Mouse (Mus musculus) ES-Bruce4 (cell line): ENCODE results near the gene Olfr1381. TPM values are rescaled to one million over a fixed set of nuclear protein-coding genes. Genes with fewer than 3 reads are reported as not detected.
A peak's percentile ranks its signal among the peaks of the same experiment; 100 is the strongest.
"Not testable (repeated sequence)": the region's sequence is repeated elsewhere in the genome, so short reads cannot be mapped to it uniquely, and the experiment has no call there.

Experiments
- H3K27ac ChIP-seq: 2 replicates; pipeline ENCODE4 v1.5.1; 2012; ENCODE audit warnings: low read length, inconsistent platforms; ENCODE audit not compliant: insufficient read depth
- H3K27me3 ChIP-seq: 2 replicates; pipeline ENCODE4 v1.6.1; 2012; ENCODE audit warnings: mild to moderate bottlenecking, low read length, inconsistent platforms; ENCODE audit not compliant: control insufficient read depth, poor library complexity, insufficient read depth, severe bottlenecking
- H3K36me3 ChIP-seq: 2 replicates; pipeline ENCODE4 v1.6.1; 2012; ENCODE audit warnings: inconsistent platforms, mild to moderate bottlenecking, low read length, moderate library complexity; ENCODE audit not compliant: control insufficient read depth, poor library complexity, insufficient read depth, severe bottlenecking
- H3K4me1 ChIP-seq: one replicate; pipeline ENCODE4 v1.8.1; 2011; ENCODE audit warnings: low read length; ENCODE audit not compliant: control insufficient read depth, insufficient read depth
- H3K4me3 ChIP-seq: 2 replicates; pipeline ENCODE4 v1.5.1; 2011; ENCODE audit warnings: low read depth, mild to moderate bottlenecking, low read length
- H3K9ac ChIP-seq: 2 replicates; pipeline ENCODE4 v1.6.1; 2012; ENCODE audit warnings: low read depth, mild to moderate bottlenecking, inconsistent platforms; ENCODE audit not compliant: poor library complexity, severe bottlenecking
- H3K9me3 ChIP-seq: replicated peaks from 2 replicates; pipeline ENCODE4 v1.6.1; 2012; ENCODE audit warnings: mild to moderate bottlenecking, low read length, inconsistent platforms; ENCODE audit not compliant: control insufficient read depth, poor library complexity, insufficient read depth, severe bottlenecking
- CTCF ChIP-seq: IDR thresholded peaks from one replicate; pipeline ENCODE4 v1.8.1; 2011; ENCODE audit warnings: low read depth, low read length
- EP300 ChIP-seq: IDR thresholded peaks from 2 replicates; pipeline ENCODE4 v1.6.1; 2011; ENCODE audit warnings: low read depth, low read length; ENCODE audit not compliant: insufficient read depth
- POLR2A ChIP-seq: IDR thresholded peaks from one replicate; pipeline ENCODE4 v1.8.1; 2011; ENCODE audit warnings: low read length; ENCODE audit not compliant: insufficient read depth
- polyA plus RNA-seq: library from polyadenylated mRNA; stranded (reverse); fragments of >200 nt; gene quantifications from 2 replicates; pipeline ENCODE4 v1.2.4, GENCODE M21; 2011; ENCODE audit warnings: low read depth; ENCODE audit not compliant: missing spikeins, insufficient read depth, insufficient read length

Gene Olfr1381
- polyA plus RNA-seq, 1 experiment: not detected

- not testable (repeated sequence) for H3K4me3 ChIP-seq, H3K36me3 ChIP-seq, H3K27ac ChIP-seq, H3K27me3 ChIP-seq, H3K4me1 ChIP-seq, H3K9ac ChIP-seq, H3K9me3 ChIP-seq
These were observed 37.2 kb downstream of the Olfr1381 start for GRCm38 (mm10) chr11:49580452-49580851.

DNA sequence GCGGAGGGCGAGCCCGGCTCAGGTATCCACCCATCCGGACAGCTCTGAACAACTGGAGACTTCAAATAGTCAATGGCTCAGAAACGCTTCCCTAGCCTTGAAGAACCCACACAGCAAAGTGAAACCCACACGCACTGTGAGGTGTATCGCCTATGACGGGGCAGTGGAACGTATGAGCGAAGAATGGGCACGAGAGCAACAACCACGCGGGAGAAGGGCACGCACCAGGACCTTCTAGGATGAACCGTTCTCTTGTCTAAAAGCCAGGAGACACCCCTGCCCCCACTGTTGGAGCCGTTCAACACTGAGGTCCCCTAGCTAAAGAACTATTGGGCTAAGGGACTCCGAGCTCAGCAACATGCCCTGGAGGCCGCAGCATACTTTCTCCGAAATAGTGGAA is 47.0 kb downstream of the Olfr1381 start:
- no peak for TF ChIP-seq POLR2A
- TF ChIP-seq EP300: no peak
- no peak for TF ChIP-seq CTCF
- Histone ChIP-seq H3K9me3 (no peaks in the 10 kb centered on the region), H3K4me3 (peak overlapping the region; percentile 15; the same call in 1 of the 2 replicates), H3K27ac (no peak overlapping the region), H3K36me3 (no peaks in the 10 kb centered on the region), H3K4me1 (peaks cover 3% of the 10 kb centered on the region), H3K27me3 (no peaks in the 10 kb centered on the region), H3K9ac (no peak overlapping the region)

DNA sequence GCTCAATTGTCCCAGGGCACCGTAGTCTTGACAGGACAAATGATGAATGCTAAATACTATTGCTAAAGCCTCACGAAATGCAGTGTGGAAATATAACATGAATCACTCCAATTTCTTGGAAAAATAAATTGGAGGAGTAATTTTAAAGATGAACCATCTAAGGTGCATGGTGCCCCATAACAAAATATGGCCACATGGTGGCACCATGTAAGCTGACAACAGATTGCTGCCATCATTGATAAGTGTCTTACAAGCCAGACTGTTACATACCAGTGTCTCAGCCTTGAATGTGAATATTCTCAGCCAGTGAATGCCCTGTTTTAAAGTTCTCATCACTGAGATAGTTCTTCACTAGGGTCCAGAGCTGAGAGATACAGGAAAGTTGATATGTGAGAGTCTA is 53.9 kb downstream of the Olfr1381 start:
- H3K9me3 ChIP-seq, H3K9ac ChIP-seq, H3K36me3 ChIP-seq, H3K4me3 ChIP-seq, H3K27ac ChIP-seq, H3K27me3 ChIP-seq, H3K4me1 ChIP-seq: not testable (repeated sequence)

Other genes starting within 250 kb of the Olfr1381 start
- not detected in 2 replicates for gene Olfr10, start 238.7 kb upstream of the Olfr1381 start, polyA plus RNA-seq
- gene Olfr1391, start 220.7 kb upstream of the Olfr1381 start, polyA plus RNA-seq: not detected in 2 replicates
- not detected in 2 replicates for gene Olfr1390, start 208.3 kb upstream of the Olfr1381 start, polyA plus RNA-seq
- gene Olfr1389, start 120.4 kb upstream of the Olfr1381 start, polyA plus RNA-seq: not detected in 2 replicates
- gene Olfr1388, start 106.8 kb upstream of the Olfr1381 start, polyA plus RNA-seq: 2.6 and 4.3 TPM in 2 replicates
- gene Olfr1387, start 88.1 kb upstream of the Olfr1381 start, polyA plus RNA-seq: not detected in 2 replicates
- gene Olfr1386, start 78.4 kb upstream of the Olfr1381 start, polyA plus RNA-seq: not detected in 2 replicates
- gene Olfr1385, start 54.4 kb upstream of the Olfr1381 start, polyA plus RNA-seq: not detected in 2 replicates
- 0.21 TPM in 1 of 2 replicates, not detected in the other for gene Olfr1384, start 36.7 kb upstream of the Olfr1381 start, polyA plus RNA-seq
- gene Olfr1383, start 23.8 kb upstream of the Olfr1381 start, polyA plus RNA-seq: 0.26 and 0.34 TPM in 2 replicates
- gene Olfr1382, start 15.2 kb upstream of the Olfr1381 start, polyA plus RNA-seq: not detected in 2 replicates
- gene Olfr1380, start 13.4 kb downstream of the Olfr1381 start, polyA plus RNA-seq: not detected in 2 replicates
- gene Flt4, start 65.8 kb downstream of the Olfr1381 start, polyA plus RNA-seq: 2.8 and 3.0 TPM in 2 replicates
- gene Scgb3a1, start 120.2 kb downstream of the Olfr1381 start, polyA plus RNA-seq: not detected in 2 replicates
- gene Cnot6, start 169.3 kb downstream of the Olfr1381 start, polyA plus RNA-seq: 60.3 and 64.3 TPM in 2 replicates